Mouse (Mus musculus) midbrain, embryonic 13.5 days (tissue): Measurements from ENCODE around the gene Mrpl38. TPM values are rescaled to one million over a fixed set of nuclear protein-coding genes. Genes with fewer than 3 reads are reported as not detected.
"Not testable (repeated sequence)": the region's sequence is repeated elsewhere in the genome, so short reads cannot be mapped to it uniquely, and the experiment has no call there.

Source experiments
- ATAC-seq: fragments of 200-750 bp; cut with Nextera tagmentation; 2 replicates; pipeline ENCODE4 v1.8.0; 2017; ENCODE audit warnings: mild to moderate bottlenecking, moderate TSS enrichment, moderate library complexity
- H3K27ac ChIP-seq: fragments of 300-500 bp; sonication (generic); 2 replicates; pipeline ENCODE4 v1.5.1; 2015; ENCODE audit warnings: inconsistent platforms, mild to moderate bottlenecking, moderate library complexity
- H3K27me3 ChIP-seq: fragments of 300-500 bp; sonication (generic); 2 replicates; pipeline ENCODE4 v1.6.1; 2015; ENCODE audit warnings: mild to moderate bottlenecking, inconsistent platforms
- H3K36me3 ChIP-seq: fragments of 300-500 bp; sonication (generic); 2 replicates; pipeline ENCODE4 v1.6.1; 2015; ENCODE audit warnings: mild to moderate bottlenecking, inconsistent platforms
- H3K4me1 ChIP-seq: fragments of 300-500 bp; sonication (generic); replicated peaks from 2 replicates; pipeline ENCODE4 v1.6.1; 2015; ENCODE audit warnings: inconsistent platforms
- H3K4me2 ChIP-seq: fragments of 300-500 bp; sonication (generic); replicated peaks from 2 replicates; pipeline ENCODE4 v1.6.1; 2015; ENCODE audit warnings: moderate library complexity, mild to moderate bottlenecking, inconsistent platforms
- H3K4me3 ChIP-seq: fragments of 300-500 bp; sonication (generic); replicated peaks from 2 replicates; pipeline ENCODE4 v1.5.1; 2015; ENCODE audit warnings: mild to moderate bottlenecking, inconsistent platforms
- H3K9ac ChIP-seq: fragments of 300-500 bp; sonication (generic); replicated peaks from 2 replicates; pipeline ENCODE4 v1.6.1; 2015; ENCODE audit warnings: mild to moderate bottlenecking, inconsistent platforms
- H3K9me3 ChIP-seq: fragments of 300-500 bp; sonication (generic); 2 replicates; pipeline ENCODE4 v1.6.1; 2016; ENCODE audit warnings: mild to moderate bottlenecking, inconsistent platforms
- WGBS: fragments of 180-500 bp; shearing (Covaris S2); methylation state at CpG from one replicate; pipeline ENCODE4 v1.1.7; 2015; 5-methylcytosine and 5-hydroxymethylcytosine counted together
- polyA plus RNA-seq: library from polyadenylated mRNA; unstranded; fragments of >200 nt; fragmentation: Nextera tagmentation; extraction: Ambion mirVana; gene quantifications from 2 replicates; pipeline ENCODE4 v1.2.1, GENCODE M21; 2015

The Mrpl38 gene
- polyA plus RNA-seq, 1 experiment from 2014 or later: 78.3 TPM

- WGBS: 95% methylated on average over 15 of the region's 15 CpGs
Observed at GRCm38 (mm10) chr11:116126261-116126660, 12.4 kb downstream of the Mrpl38 start.

GRCm38 (mm10) chr11:116121731-116122245 is 16.9 kb downstream of the Mrpl38 start:
- not testable (repeated sequence) for H3K27me3 ChIP-seq, H3K9ac ChIP-seq, H3K27ac ChIP-seq, H3K4me3 ChIP-seq, H3K4me1 ChIP-seq, ATAC-seq, H3K9me3 ChIP-seq, H3K4me2 ChIP-seq
- H3K36me3 ChIP-seq: peaks cover 12% of the 10 kb centered on the region
- 89% methylated on average over 8 of the region's 8 CpGs for WGBS

More at GRCm38 (mm10) chr11:116126261-116126660, 12.4 kb downstream of the Mrpl38 start:
- Histone ChIP-seq H3K4me3 (no peak overlapping the region), H3K9me3 (no peaks in the 10 kb centered on the region), H3K4me1 (peaks cover 26% of the 10 kb centered on the region), H3K27ac (no peak overlapping the region), H3K9ac (no peak overlapping the region), H3K4me2 (no peak overlapping the region), H3K36me3 (peaks cover 12% of the 10 kb centered on the region), H3K27me3 (no peaks in the 10 kb centered on the region; the same call in 1 of the 2 replicates)
- ATAC-seq: no peak

- H3K9me3 ChIP-seq: no peaks in the 10 kb centered on the region
- H3K27ac ChIP-seq: no peak overlapping the region
- 0 out of 2 replicates have a peak, but pooled peaks cover 4% of the 10 kb centered on the region for H3K4me1 ChIP-seq
- H3K27me3 ChIP-seq: 0 out of 2 replicates have a peak, but pooled peaks cover 4% of the 10 kb centered on the region
- no peak overlapping the region for H3K4me2 ChIP-seq
- H3K9ac ChIP-seq: no peak overlapping the region
- no peak overlapping the region for H3K4me3 ChIP-seq
- H3K36me3 ChIP-seq: no peaks in the 10 kb centered on the region
- no peak for ATAC-seq
Observed at GRCm38 (mm10) chr11:116117819-116118218, 20.8 kb downstream of the Mrpl38 start.

GRCm38 (mm10) chr11:116117241-116117640 is 21.4 kb downstream of the Mrpl38 start:
- Histone ChIP-seq H3K4me1 (0 out of 2 replicates have a peak, but pooled peaks cover 4% of the 10 kb centered on the region), H3K9me3 (no peaks in the 10 kb centered on the region), H3K4me3 (no peak overlapping the region), H3K36me3 (no peaks in the 10 kb centered on the region), H3K9ac (no peak overlapping the region), H3K27ac (no peak overlapping the region), H3K27me3 (peaks cover 5% of the 10 kb centered on the region; the same call in 1 of the 2 replicates), H3K4me2 (no peak overlapping the region)
- 83% methylated on average over 12 of the region's 12 CpGs for WGBS
- ATAC-seq: no peak

- H3K27me3 ChIP-seq: peaks cover 60% of the 10 kb centered on the region
- no peak overlapping the region for H3K9ac ChIP-seq
- no peak overlapping the region for H3K4me2 ChIP-seq
- no peak overlapping the region for H3K27ac ChIP-seq
- H3K9me3 ChIP-seq: no peaks in the 10 kb centered on the region
- H3K36me3 ChIP-seq: no peaks in the 10 kb centered on the region
- no peak for ATAC-seq
- H3K4me1 ChIP-seq: peaks cover 33% of the 10 kb centered on the region
- 83% methylated on average over 19 of the region's 19 CpGs for WGBS
- no peak overlapping the region for H3K4me3 ChIP-seq
Observed at GRCm38 (mm10) chr11:116111611-116112203, 27.0 kb downstream of the Mrpl38 start.

- WGBS: 78% methylated on average over 4 of the region's 4 CpGs
- no peak overlapping the region for H3K4me3 ChIP-seq
Observed at GRCm38 (mm10) chr11:116111067-116111466, 27.6 kb downstream of the Mrpl38 start.

GRCm38 (mm10) chr11:116110540-116110939 is 28.1 kb downstream of the Mrpl38 start:
- WGBS: 35% methylated on average over 10 of the region's 10 CpGs
- Histone ChIP-seq H3K4me2 (peak overlapping the region; percentile 53; the same call in 1 of the 2 replicates), H3K4me1 (peaks cover 39% of the 10 kb centered on the region), H3K9me3 (no peaks in the 10 kb centered on the region), H3K27ac (no peak overlapping the region), H3K36me3 (no peaks in the 10 kb centered on the region), H3K4me3 (peak overlapping the region; percentile 37), H3K27me3 (peaks cover 72% of the 10 kb centered on the region), H3K9ac (no peak overlapping the region)
- no peak for ATAC-seq

More at GRCm38 (mm10) chr11:116111067-116111466, 27.6 kb downstream of the Mrpl38 start:
- Histone ChIP-seq H3K4me2 (no peak overlapping the region), H3K27me3 (peaks cover 66% of the 10 kb centered on the region), H3K27ac (no peak overlapping the region), H3K9me3 (no peaks in the 10 kb centered on the region), H3K4me1 (peaks cover 39% of the 10 kb centered on the region), H3K9ac (no peak overlapping the region), H3K36me3 (no peaks in the 10 kb centered on the region)
- ATAC-seq: no peak

- peak overlapping the region; percentile 53 for H3K4me2 ChIP-seq
- H3K27me3 ChIP-seq: peaks cover 74% of the 10 kb centered on the region
- H3K4me3 ChIP-seq: peak overlapping the region; percentile 37
- H3K9me3 ChIP-seq: no peaks in the 10 kb centered on the region
- no peak overlapping the region for H3K27ac ChIP-seq
- peaks cover 39% of the 10 kb centered on the region for H3K4me1 ChIP-seq
- H3K9ac ChIP-seq: peak overlapping the region; percentile 29; the same call in 1 of the 2 replicates
- ATAC-seq: no peak
- H3K36me3 ChIP-seq: no peaks in the 10 kb centered on the region
- 2% methylated on average over 28 of the region's 35 CpGs for WGBS
Observed at GRCm38 (mm10) chr11:116110131-116110530, 28.5 kb downstream of the Mrpl38 start.

GRCm38 (mm10) chr11:116109441-116110081 is 29.1 kb downstream of the Mrpl38 start:
- H3K4me1 ChIP-seq: peaks cover 40% of the 10 kb centered on the region
- peak overlapping the region; percentile 53 for H3K4me2 ChIP-seq
- peaks cover 74% of the 10 kb centered on the region for H3K27me3 ChIP-seq
- ATAC-seq: peak; percentile 30; the same call in 1 of the 2 replicates
- H3K9ac ChIP-seq: 0 out of 2 replicates have a peak overlapping the region, but pooled peaks have one; percentile 32
- no peak overlapping the region for H3K27ac ChIP-seq
- no peaks in the 10 kb centered on the region for H3K36me3 ChIP-seq
- peak overlapping the region; percentile 37 for H3K4me3 ChIP-seq
- H3K9me3 ChIP-seq: no peaks in the 10 kb centered on the region
- 2% methylated on average over 70 of the region's 70 CpGs for WGBS

- Histone ChIP-seq H3K9ac (no peak overlapping the region; the same call in 1 of the 2 replicates), H3K36me3 (no peaks in the 10 kb centered on the region), H3K4me1 (peaks cover 50% of the 10 kb centered on the region), H3K4me3 (no peak overlapping the region), H3K4me2 (peak overlapping the region; percentile 53), H3K27me3 (peaks cover 70% of the 10 kb centered on the region), H3K9me3 (no peaks in the 10 kb centered on the region), H3K27ac (no peak overlapping the region)
- WGBS: 4% methylated on average over 23 of the region's 23 CpGs
- no peak for ATAC-seq
Observed at GRCm38 (mm10) chr11:116108464-116109137, 30.1 kb downstream of the Mrpl38 start.

- 9% methylated on average over 19 of the region's 19 CpGs for WGBS
- Histone ChIP-seq H3K9me3 (no peaks in the 10 kb centered on the region), H3K36me3 (no peaks in the 10 kb centered on the region), H3K27me3 (peaks cover 70% of the 10 kb centered on the region), H3K4me3 (no peak overlapping the region), H3K27ac (no peak overlapping the region), H3K4me2 (no peak overlapping the region), H3K9ac (no peak overlapping the region), H3K4me1 (peaks cover 51% of the 10 kb centered on the region)
- no peak; the same call in 1 of the 2 replicates for ATAC-seq
Observed at GRCm38 (mm10) chr11:116107777-116108285, 30.8 kb downstream of the Mrpl38 start.
